Mouse (Mus musculus): ENCODE results near the gene Irs1. TPM values are rescaled to one million over a fixed set of nuclear protein-coding genes. Genes with fewer than 3 reads are reported as not detected.

Irs1 gene
- total and polyA plus RNA-seq, 3 experiments, result 10.5 to 50.0 (median 39.9) TPM

DNA sequence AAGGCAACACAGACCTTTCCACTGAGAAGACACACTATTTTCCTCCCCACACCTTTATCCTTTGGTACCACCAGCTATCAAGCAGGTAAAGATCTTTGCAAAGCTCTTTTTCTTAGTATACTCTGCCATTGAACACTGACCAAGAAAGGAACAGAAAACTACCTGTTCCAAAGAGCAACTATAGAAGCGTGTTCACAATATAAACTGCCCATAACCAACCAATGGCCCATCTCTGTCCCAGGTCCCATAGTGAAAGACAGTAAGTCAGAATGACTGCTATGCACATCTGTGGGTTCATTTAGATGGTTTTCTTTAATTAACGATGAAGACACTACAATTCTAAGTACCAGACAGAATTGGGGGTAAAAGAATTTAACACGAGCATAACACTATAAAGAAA, 58.4 kb downstream of the Irs1 start, which contains the start of gene Gm9747:
Gene Gm9747 (plus strand): TSS at position 301 of the 400 bp plus-strand sequence.
- WGBS, result 83% methylated on average over 3 of the region's 3 CpGs
- H3K36me3 ChIP-seq (ENCODE audit: control insufficient read depth, insufficient read depth, low read length), result peaks cover 2% of the 10 kb centered on the region
- DNase-seq, result no peak

DNA sequence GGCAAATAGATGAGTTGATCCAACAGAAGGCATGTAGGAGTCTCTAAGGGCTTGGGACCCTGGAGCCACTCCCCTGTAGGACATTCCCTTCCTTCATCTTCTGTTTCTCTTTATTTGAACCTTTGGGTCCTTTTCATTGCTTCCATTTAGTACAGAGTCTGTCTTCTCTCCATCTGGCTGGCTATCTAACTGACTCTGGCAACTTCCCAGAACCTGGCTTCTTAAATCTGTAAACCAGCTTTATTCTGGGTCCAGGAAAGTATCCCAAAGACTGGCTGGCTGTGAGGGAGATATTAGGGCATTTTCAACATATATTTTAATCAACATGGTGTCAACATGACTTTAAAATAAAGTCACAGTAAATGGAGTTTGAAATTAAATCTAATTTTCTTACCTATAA, 62.4 kb downstream of the Irs1 start:
- H3K36me3 ChIP-seq (ENCODE audit: control insufficient read depth, insufficient read depth, low read length), result no peaks in the 10 kb centered on the region
- intact Hi-C loops (cut with DNase I), result no loop called here
- no peaks in the 10 kb centered on the region for H3K4me1 ChIP-seq (ENCODE audit: control insufficient read depth, insufficient read depth, low read length)
- no peak overlapping the region for H3K4me3 ChIP-seq
- DNase-seq, result no peak
- no peak overlapping the region for H3K9ac ChIP-seq (ENCODE audit: low read depth, low read length)
- TF ChIP-seq CTCF (IDR thresholded peaks at IDR 0.05) (no peak), POLR2A (IDR thresholded peaks at IDR 0.05; ENCODE audit: insufficient read depth, low read depth, low read length) (no peak), EP300 (IDR thresholded peaks at IDR 0.05; ENCODE audit: insufficient read depth, low read depth, low read length) (no peak)
- H3K27ac ChIP-seq, result no peak overlapping the region
- H3K27me3 ChIP-seq (ENCODE audit: control insufficient read depth, insufficient read depth, low read length), result no peaks in the 10 kb centered on the region
- no peaks in the 10 kb centered on the region for H3K79me2 ChIP-seq (replicated peaks; ENCODE audit: control insufficient read depth, insufficient read depth, low read length)

More for the DNA sequence above, 58.4 kb downstream of the Irs1 start, which contains the start of gene Gm9747:
- no peak within 1 kb of the TSS for H3K4me3 ChIP-seq
- TF ChIP-seq EP300 (IDR thresholded peaks at IDR 0.05; ENCODE audit: insufficient read depth, low read depth, low read length) (no peak), CTCF (IDR thresholded peaks at IDR 0.05) (no peak), POLR2A (IDR thresholded peaks at IDR 0.05; ENCODE audit: insufficient read depth, low read depth, low read length) (no peak)
- H3K27ac ChIP-seq, result no peak within 1 kb of the TSS
- no peaks in the 10 kb centered on the region for H3K4me1 ChIP-seq (ENCODE audit: control insufficient read depth, insufficient read depth, low read length)
- intact Hi-C loops (cut with DNase I), result no loop called here
- no peak within 1 kb of the TSS for H3K9ac ChIP-seq (ENCODE audit: low read depth, low read length)
- H3K27me3 ChIP-seq (ENCODE audit: control insufficient read depth, insufficient read depth, low read length), result no peaks in the 10 kb centered on the region
- no peaks in the 10 kb centered on the region for H3K79me2 ChIP-seq (replicated peaks; ENCODE audit: control insufficient read depth, insufficient read depth, low read length)

DNA sequence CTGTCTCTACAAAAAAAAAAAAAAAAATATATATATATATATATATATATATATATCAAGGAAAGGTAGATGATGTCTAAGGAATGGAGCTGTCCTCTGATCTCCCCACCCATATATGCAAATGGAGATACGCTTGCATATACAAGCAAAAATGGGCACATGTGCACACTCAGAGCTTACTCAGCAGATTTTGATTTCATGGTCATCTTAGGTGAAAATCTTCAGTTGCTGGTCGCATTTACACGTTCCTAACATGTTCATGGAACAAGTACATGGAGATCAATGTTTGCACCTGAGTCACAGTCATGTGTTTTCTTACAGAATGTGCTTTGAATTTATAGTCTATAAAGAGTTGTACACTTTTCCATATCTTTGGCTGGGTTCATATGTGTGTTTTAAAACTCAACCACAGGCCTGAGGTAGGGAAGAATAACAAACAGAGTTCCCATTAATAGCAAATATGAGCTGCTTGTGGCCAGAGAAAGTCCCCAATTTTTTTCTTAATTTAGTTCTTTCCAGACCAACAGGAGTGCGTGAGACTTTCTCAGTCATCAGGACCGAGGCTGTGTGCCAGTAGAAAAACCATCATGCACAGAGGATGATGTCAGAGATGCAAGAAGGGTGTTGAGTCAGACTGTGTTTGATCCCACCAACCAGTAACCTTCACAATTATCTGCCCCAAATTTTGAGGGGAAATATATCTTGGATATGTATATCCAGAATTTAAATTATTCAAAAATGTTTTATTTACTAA, 68.0 kb downstream of the Irs1 start:
- intact Hi-C loops (cut with DNase I), result no loop called here
- H3K27me3 ChIP-seq (ENCODE audit: control insufficient read depth, insufficient read depth, low read length), result no peaks in the 10 kb centered on the region
- no peak for DNase-seq
- no peak for TF ChIP-seq CTCF (IDR thresholded peaks at IDR 0.05)
- no peak for TF ChIP-seq EP300 (IDR thresholded peaks at IDR 0.05; ENCODE audit: insufficient read depth, low read depth, low read length)
- no peak for TF ChIP-seq POLR2A (IDR thresholded peaks at IDR 0.05; ENCODE audit: insufficient read depth, low read depth, low read length)
- WGBS, result 87% methylated on average over 5 of the region's 5 CpGs
- no peaks in the 10 kb centered on the region for H3K36me3 ChIP-seq (ENCODE audit: control insufficient read depth, insufficient read depth, low read length)
- H3K4me1 ChIP-seq (ENCODE audit: control insufficient read depth, insufficient read depth, low read length), result no peaks in the 10 kb centered on the region
- H3K9ac ChIP-seq (ENCODE audit: low read depth, low read length), result no peak overlapping the region
- no peaks in the 10 kb centered on the region for H3K79me2 ChIP-seq (replicated peaks; ENCODE audit: control insufficient read depth, insufficient read depth, low read length)
- no peak overlapping the region for H3K27ac ChIP-seq
- H3K4me3 ChIP-seq, result no peak overlapping the region

DNA sequence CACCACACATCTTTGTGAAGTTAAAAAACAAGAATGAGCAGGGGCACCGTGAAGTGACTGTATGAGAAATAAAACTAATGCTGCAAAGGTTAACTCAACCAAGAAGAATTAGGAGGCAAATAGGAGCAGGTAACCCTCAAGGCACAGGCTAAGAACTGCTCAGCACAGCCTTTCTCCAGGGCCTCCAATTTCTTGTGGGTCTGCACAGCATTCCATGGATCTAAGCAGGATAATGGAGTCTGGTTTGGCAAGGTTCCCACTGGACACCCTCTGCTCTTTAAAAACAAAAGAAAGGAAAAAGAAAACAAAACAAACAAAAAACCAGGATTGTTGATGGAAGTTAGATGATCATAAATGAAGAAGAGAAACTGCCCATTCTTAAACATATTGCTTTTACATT, 69.8 kb downstream of the Irs1 start:
- no peak overlapping the region for H3K27ac ChIP-seq
- no peaks in the 10 kb centered on the region for H3K4me1 ChIP-seq (ENCODE audit: control insufficient read depth, insufficient read depth, low read length)
- WGBS, result 73% methylated on average over 1 of the region's 1 CpGs
- TF ChIP-seq CTCF (IDR thresholded peaks at IDR 0.05) (no peak), EP300 (IDR thresholded peaks at IDR 0.05; ENCODE audit: insufficient read depth, low read depth, low read length) (no peak), POLR2A (IDR thresholded peaks at IDR 0.05; ENCODE audit: insufficient read depth, low read depth, low read length) (no peak)
- no peak for DNase-seq
- intact Hi-C loops (cut with DNase I), result no loop called here
- H3K27me3 ChIP-seq (ENCODE audit: control insufficient read depth, insufficient read depth, low read length), result no peaks in the 10 kb centered on the region
- H3K79me2 ChIP-seq (replicated peaks; ENCODE audit: control insufficient read depth, insufficient read depth, low read length), result no peaks in the 10 kb centered on the region
- H3K36me3 ChIP-seq (ENCODE audit: control insufficient read depth, insufficient read depth, low read length), result no peaks in the 10 kb centered on the region
- no peak overlapping the region for H3K9ac ChIP-seq (ENCODE audit: low read depth, low read length)
- H3K4me3 ChIP-seq, result no peak overlapping the region

DNA sequence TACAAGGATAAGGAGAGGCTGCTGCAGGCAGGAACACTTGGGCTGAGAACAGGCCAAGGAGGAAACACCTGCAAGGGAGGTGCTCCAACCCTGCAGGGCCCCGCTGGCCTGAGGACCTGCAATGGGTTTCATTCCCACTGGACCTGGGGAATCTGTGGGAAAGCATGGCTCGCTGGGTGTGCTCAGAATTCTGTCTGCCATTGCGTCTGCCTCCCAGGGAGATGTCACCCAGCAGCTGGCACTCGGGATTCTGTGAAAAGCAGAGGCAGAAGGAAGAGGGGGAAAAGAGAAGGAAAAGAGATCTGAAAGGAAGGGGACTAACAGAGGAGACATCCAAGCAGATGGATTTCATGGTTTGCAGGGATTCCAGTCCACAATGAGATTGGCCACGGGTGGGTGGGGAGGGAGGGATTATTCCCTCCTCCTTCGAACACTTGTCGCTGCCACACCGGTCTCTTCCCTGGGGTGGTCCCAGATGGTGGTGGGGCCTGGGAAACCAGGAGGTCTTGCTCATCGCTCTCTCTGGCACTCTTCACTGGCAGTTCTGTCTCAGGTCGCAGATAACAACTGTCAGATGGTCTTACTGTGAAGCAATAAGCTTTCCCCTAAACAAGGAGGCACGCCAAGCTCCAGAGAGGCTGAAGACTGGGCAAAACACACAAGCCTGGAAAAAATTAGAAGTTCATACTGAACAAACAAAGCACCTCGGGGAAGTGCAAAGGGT, 70.4 kb downstream of the Irs1 start:
- 59% methylated on average over 12 of the region's 12 CpGs for WGBS
- no peak for TF ChIP-seq POLR2A (IDR thresholded peaks at IDR 0.05; ENCODE audit: insufficient read depth, low read depth, low read length)
- no peak for TF ChIP-seq CTCF (IDR thresholded peaks at IDR 0.05)
- no peak for TF ChIP-seq EP300 (IDR thresholded peaks at IDR 0.05; ENCODE audit: insufficient read depth, low read depth, low read length)

DNA sequence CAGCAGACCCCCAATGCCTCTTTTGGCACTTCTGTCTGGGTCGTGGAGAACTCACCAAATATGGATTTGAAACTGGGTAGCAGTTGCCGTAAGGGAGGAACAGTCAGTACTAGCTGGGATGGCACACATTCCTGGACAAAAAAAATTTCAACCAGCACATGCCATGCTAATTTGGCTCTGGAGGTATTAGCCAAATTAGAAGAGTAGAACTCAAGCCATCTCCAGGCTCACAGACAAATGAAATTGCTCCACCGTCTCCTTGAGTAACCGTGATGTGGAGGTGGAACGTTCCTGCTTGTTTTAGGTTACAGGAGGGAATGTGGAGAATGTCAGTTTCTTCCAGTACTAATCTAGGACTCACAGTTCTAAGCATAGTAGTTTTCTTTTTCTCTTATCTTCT, 83.7 kb downstream of the Irs1 start:
- WGBS, result 55% methylated on average over 5 of the region's 5 CpGs
- TF ChIP-seq CTCF (IDR thresholded peaks at IDR 0.05) (no peak), POLR2A (IDR thresholded peaks at IDR 0.05; ENCODE audit: insufficient read depth, low read depth, low read length) (no peak), EP300 (IDR thresholded peaks at IDR 0.05; ENCODE audit: insufficient read depth, low read depth, low read length) (no peak)
- Histone ChIP-seq H3K36me3 (ENCODE audit: control insufficient read depth, insufficient read depth, low read length) (no peaks in the 10 kb centered on the region; the same call in 1 of the 2 replicates), H3K4me3 (no peak overlapping the region), H3K4me1 (ENCODE audit: control insufficient read depth, insufficient read depth, low read length) (peaks cover 1% of the 10 kb centered on the region; the same call in 1 of the 2 replicates), H3K79me2 (replicated peaks; ENCODE audit: control insufficient read depth, insufficient read depth, low read length) (no peaks in the 10 kb centered on the region), H3K27ac (no peak overlapping the region), H3K9ac (ENCODE audit: low read depth, low read length) (no peak overlapping the region), H3K27me3 (ENCODE audit: control insufficient read depth, insufficient read depth, low read length) (no peaks in the 10 kb centered on the region)
- intact Hi-C loops (cut with DNase I), result loop anchor here (10.0 kb wide), 1 partner anchor 513 kb away; no protein-coding TSS in a partner anchor
- DNase-seq, result no peak

More for the DNA sequence above, 70.4 kb downstream of the Irs1 start:
- H3K4me1 ChIP-seq (ENCODE audit: control insufficient read depth, insufficient read depth, low read length), result no peaks in the 10 kb centered on the region
- intact Hi-C loops (cut with DNase I), result no loop called here
- H3K9ac ChIP-seq (ENCODE audit: low read depth, low read length), result no peak overlapping the region
- H3K36me3 ChIP-seq (ENCODE audit: control insufficient read depth, insufficient read depth, low read length), result no peaks in the 10 kb centered on the region
- no peak overlapping the region for H3K4me3 ChIP-seq
- no peaks in the 10 kb centered on the region for H3K79me2 ChIP-seq (replicated peaks; ENCODE audit: control insufficient read depth, insufficient read depth, low read length)
- no peaks in the 10 kb centered on the region for H3K27me3 ChIP-seq (ENCODE audit: control insufficient read depth, insufficient read depth, low read length)
- DNase-seq, result no peak
- no peak overlapping the region for H3K27ac ChIP-seq
